ENCODE assay signal across 8 mouse cellular contexts in the genomic region with DNA sequence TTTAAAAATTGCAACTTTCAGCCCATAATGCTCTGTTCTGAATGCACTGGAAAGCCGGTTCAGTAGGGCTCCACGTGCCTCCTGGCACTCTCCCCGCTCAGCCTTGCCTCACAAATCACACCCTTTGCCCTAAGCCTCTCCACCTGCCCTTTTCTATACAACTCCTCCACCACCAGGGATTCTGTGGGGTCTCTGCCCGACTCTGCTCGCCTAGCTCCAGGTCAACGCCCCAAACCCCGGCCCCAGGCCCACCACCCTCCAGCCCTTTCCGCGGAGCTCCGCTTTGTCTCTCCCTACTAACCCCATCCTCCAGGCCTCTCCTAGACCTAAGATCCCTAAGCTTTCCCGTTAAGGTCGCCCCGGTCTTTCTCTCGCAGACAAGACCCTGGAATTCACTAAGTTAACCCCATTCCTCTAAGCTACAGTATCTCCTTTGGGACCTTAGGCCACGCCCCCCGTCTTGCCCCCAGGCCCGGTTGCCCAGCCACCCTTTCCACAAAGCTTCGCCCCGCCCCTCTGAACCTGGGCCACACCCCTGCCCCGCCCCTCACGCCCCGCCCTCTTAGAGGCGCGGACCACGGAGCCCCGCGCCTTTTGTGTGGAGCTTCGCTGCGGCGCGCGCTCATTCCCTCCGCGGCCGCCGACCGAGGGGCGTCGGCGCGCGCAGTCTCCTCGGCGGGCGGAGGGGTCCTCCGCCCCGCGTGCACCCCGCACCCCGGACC. TPM values are rescaled to one million over a fixed set of nuclear protein-coding genes. Genes with fewer than 3 reads are reported as not detected.
DNase-seq lines count a peak whose midpoint lies in the region; ATAC-seq lines count a peak whose summit lies in the region.

A gene (plus strand): TSS at position 601 of the 722 bp plus-strand sequence.

- H3K4me1 ChIP-seq in lung, embryonic 15.5 days = peaks cover 36% of the 10 kb centered on the region

- H3K4me3 ChIP-seq in lung, embryonic 15.5 days = peak within 1 kb of the TSS; percentile 68

- peak within 1 kb of the TSS; percentile 85 for H3K27ac ChIP-seq in lung, embryonic 15.5 days

- 2% methylated on average over 43 of the region's 50 CpGs for WGBS in lung, embryonic 15.5 days

- ATAC-seq in frontal cortex, adult (ENCODE audit: low TSS enrichment) = peak; percentile 75
- peak; percentile 65 to 66 for ATAC-seq in hematopoietic stem cell, adult 5-6 weeks (replicated peaks in 1 of 2; ENCODE audit: insufficient read depth in 1 of 2, low FRiP score in 2 of 2, low TSS enrichment in 1 of 2, low read depth in 1 of 2, poor library complexity in 2 of 2, severe bottlenecking in 2 of 2)
- peak; percentile 95 for ATAC-seq in lung, embryonic 15.5 days (ENCODE audit: borderline replicate concordance, extremely low read depth, low FRiP score, low TSS enrichment)

- H3K36me3 ChIP-seq in lung, embryonic 15.5 days = no peaks in the 10 kb centered on the region

- H3K9ac ChIP-seq in lung, embryonic 15.5 days = peak within 1 kb of the TSS; percentile 76

- no peaks in the 10 kb centered on the region for H3K27me3 ChIP-seq in lung, embryonic 15.5 days

- peak; percentile 96 for DNase-seq in Muller cell, postnatal 12 days (ENCODE audit: inconsistent ontology term)
- DNase-seq in cerebellum, adult 9-10 months = peak; percentile 83
- DNase-seq in layer of hippocampus, adult 8-10 months (ENCODE audit: low spot score in 2 of 2) = peak; percentile 68 to 73
- DNase-seq in ovary, postnatal 10 days (ENCODE audit: low spot score) = peak; percentile 60
- DNase-seq in thymus, postnatal 14 days = peak; percentile 94

- peak within 1 kb of the TSS; percentile 79 for H3K4me2 ChIP-seq in lung, embryonic 15.5 days

- H3K9me3 ChIP-seq in lung, embryonic 15.5 days = no peaks in the 10 kb centered on the region

RNA-seq across cellular contexts. Expression of the gene that starts here (rescaled TPM):
- total RNA-seq in hematopoietic stem cell, adult 5-6 weeks (2017) = 19.3 and 40.1 TPM in 2 replicates
- total RNA-seq in layer of hippocampus, adult 8-10 months (2022) = 100 to 1,000 TPM; 163 to 183 (median 171) TPM
- polyA plus RNA-seq in lung, embryonic 15.5 days (2015; fragmentation: Nextera tagmentation; extraction: Ambion mirVana) = 55.6 and 57.2 TPM in 2 replicates

Comparison
In these comparisons a context has a peak if more than half of its experiments do, and no peak if none do; other contexts are left out.
1. Peak in every context shown above with its lines: DNase-seq, ATAC-seq, H3K4me3 ChIP-seq and H3K27ac ChIP-seq.